Comparison of ENCODE assay signal across 9 mouse cellular contexts in the genomic region with DNA sequence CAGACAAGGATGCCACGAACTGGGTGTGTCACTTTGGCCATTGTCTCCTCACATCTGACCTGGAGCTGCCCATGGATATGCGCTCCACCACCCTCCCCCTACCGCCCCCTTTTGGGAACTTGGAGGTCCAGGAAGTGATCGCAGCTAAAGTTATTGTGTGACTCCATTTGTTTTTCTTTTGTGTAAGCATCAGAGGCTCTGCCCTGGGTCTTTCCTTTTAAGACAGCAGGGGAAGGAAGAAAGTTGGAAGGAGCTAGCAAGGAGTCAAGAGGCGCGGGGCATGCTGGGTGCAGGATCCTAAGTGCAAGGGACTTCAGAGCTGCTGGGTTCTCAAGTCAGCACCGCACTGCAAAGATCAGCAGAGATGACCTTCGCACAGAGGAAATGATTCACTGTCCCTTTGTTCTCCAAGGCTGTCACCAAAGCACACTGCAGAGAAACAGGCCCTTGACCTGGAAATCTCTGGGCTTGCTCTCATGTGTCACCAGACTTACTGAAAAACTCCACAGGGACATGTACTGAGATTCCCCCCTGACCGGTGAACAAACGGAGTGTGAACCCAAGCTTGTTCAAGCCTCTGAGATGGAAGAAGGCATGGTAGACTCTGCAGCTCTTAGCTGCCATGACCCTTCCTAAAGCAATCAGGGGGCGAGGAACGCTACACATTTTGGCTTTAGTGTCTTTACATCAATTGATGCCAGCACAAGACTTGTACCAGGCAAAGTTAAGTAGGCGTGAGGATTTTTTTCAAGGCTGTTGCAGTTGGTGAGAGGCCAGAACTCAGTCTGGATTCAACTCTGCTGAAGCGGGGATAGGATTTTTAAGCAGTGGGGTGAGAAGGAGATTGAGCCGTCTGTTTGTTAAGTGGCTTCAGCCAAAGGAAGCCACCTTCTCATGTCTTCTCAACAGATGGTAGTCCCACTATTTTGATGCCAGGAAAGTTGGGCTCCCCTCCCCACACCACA. TPM values are rescaled to one million over a fixed set of nuclear protein-coding genes. Genes with fewer than 3 reads are reported as not detected.
A peak's percentile ranks its signal among the peaks of the same experiment; 100 is the strongest.
DNase-seq lines count a peak whose midpoint lies in the region; ATAC-seq and TF ChIP-seq lines count a peak whose summit lies in the region.
"Had no signal": no experiment of that assay in that cellular context is flagged by ENCODE, and none has a peak within 500 bp of the region (broad histone marks: within the 10 kb centered on the region; RNA-seq: fewer than 3 reads in every experiment).

No protein-coding gene starts in this region.

- 45% methylated on average over 15 of the region's 15 CpGs for WGBS in lung, embryonic 14.5 days
- 49% methylated on average over 15 of the region's 15 CpGs for WGBS in lung, adult 2 months
- 53% methylated on average over 15 of the region's 15 CpGs for WGBS in forebrain, embryonic 14.5 days
- WGBS in hindbrain, embryonic 16.5 days, result 42% methylated on average over 15 of the region's 15 CpGs
- 65% methylated on average over 15 of the region's 15 CpGs for WGBS in liver, postnatal 0 days (ENCODE audit: insufficient replicate concordance)
- WGBS in stomach, embryonic 16.5 days, result 61% methylated on average over 15 of the region's 15 CpGs

- H3K9me3 ChIP-seq in lung, embryonic 14.5 days (ENCODE audit: low read depth, low read length), result no peaks in the 10 kb centered on the region
- no peaks in the 10 kb centered on the region for H3K9me3 ChIP-seq in forebrain, embryonic 14.5 days (replicated peaks; ENCODE audit: control insufficient read depth, low read length)
- no peaks in the 10 kb centered on the region for H3K9me3 ChIP-seq in hindbrain, embryonic 16.5 days (ENCODE audit: control insufficient read depth, low read length)
- no peaks in the 10 kb centered on the region for H3K9me3 ChIP-seq in liver, postnatal 0 days (ENCODE audit: low read length)
- no peaks in the 10 kb centered on the region for H3K9me3 ChIP-seq in stomach, embryonic 16.5 days (replicated peaks; ENCODE audit: control insufficient read depth, low read length)

- no peak overlapping the region for H3K4me3 ChIP-seq in lung, embryonic 14.5 days (ENCODE audit: low read depth, low read length)
- no peak overlapping the region for H3K4me3 ChIP-seq in lung, adult 2 months (replicated peaks; ENCODE audit: extremely low read depth, low read depth, low read length)
- no peak overlapping the region for H3K4me3 ChIP-seq in forebrain, embryonic 14.5 days (ENCODE audit: low read depth, low read length)
- no peak overlapping the region for H3K4me3 ChIP-seq in hindbrain, embryonic 16.5 days (ENCODE audit: low read length)
- H3K4me3 ChIP-seq in liver, postnatal 0 days (ENCODE audit: low read depth, low read length), result no peak overlapping the region
- H3K4me3 ChIP-seq in stomach, embryonic 16.5 days (replicated peaks; ENCODE audit: low read length), result no peak overlapping the region

- H3K27me3 ChIP-seq in lung, embryonic 14.5 days (ENCODE audit: insufficient read depth, low read length), result no peaks in the 10 kb centered on the region
- H3K27me3 ChIP-seq in forebrain, embryonic 14.5 days (replicated peaks; ENCODE audit: control insufficient read depth, insufficient read depth, low read length), result no peaks in the 10 kb centered on the region
- no peaks in the 10 kb centered on the region for H3K27me3 ChIP-seq in hindbrain, embryonic 16.5 days (replicated peaks; ENCODE audit: control insufficient read depth, insufficient read depth, low read length)
- H3K27me3 ChIP-seq in liver, postnatal 0 days (ENCODE audit: insufficient read depth, low read length), result no peaks in the 10 kb centered on the region
- H3K27me3 ChIP-seq in stomach, embryonic 16.5 days (ENCODE audit: control insufficient read depth, insufficient read depth, low read length), result no peaks in the 10 kb centered on the region

- no peak for TF ChIP-seq POLR2A in lung, adult 2 months (IDR thresholded peaks at IDR 0.05; ENCODE audit: borderline replicate concordance, extremely low read depth, low read depth, low read length)

- no peaks in the 10 kb centered on the region for H3K36me3 ChIP-seq in lung, embryonic 14.5 days (ENCODE audit: insufficient read depth)
- H3K36me3 ChIP-seq in forebrain, embryonic 14.5 days (ENCODE audit: control insufficient read depth, insufficient read depth, low read length), result no peaks in the 10 kb centered on the region
- H3K36me3 ChIP-seq in hindbrain, embryonic 16.5 days (ENCODE audit: control insufficient read depth, insufficient read depth, low read length), result no peaks in the 10 kb centered on the region
- H3K36me3 ChIP-seq in liver, postnatal 0 days (replicated peaks; ENCODE audit: insufficient read depth, low read length), result no peaks in the 10 kb centered on the region
- no peaks in the 10 kb centered on the region for H3K36me3 ChIP-seq in stomach, embryonic 16.5 days (ENCODE audit: control insufficient read depth, insufficient read depth, low read length)

- peak; percentile 64 for DNase-seq in lung, embryonic 14.5 days
- no peak for DNase-seq in lung, adult 2 months
- DNase-seq in forebrain, embryonic 14.5 days (ENCODE audit: low spot score), result no peak
- DNase-seq in liver, postnatal 0 days, result peak; percentile 19

- TF ChIP-seq CTCF in lung, embryonic 14.5 days (IDR thresholded peaks at IDR 0.05; ENCODE audit: low read depth), result peak; percentile 23
- no peak for TF ChIP-seq CTCF in lung, adult 2 months (IDR thresholded peaks at IDR 0.05; ENCODE audit: insufficient read depth, low read length)
- no peak for TF ChIP-seq CTCF in liver, postnatal 0 days (IDR thresholded peaks at IDR 0.05; ENCODE audit: low read depth)

- H3K4me2 ChIP-seq in lung, embryonic 14.5 days, result peak overlapping the region; percentile 46; the same call in 1 of the 2 replicates
- H3K4me2 ChIP-seq in forebrain, embryonic 14.5 days (ENCODE audit: low read length), result peak overlapping the region; percentile 40
- peak overlapping the region; percentile 49 for H3K4me2 ChIP-seq in hindbrain, embryonic 16.5 days (ENCODE audit: low read length)
- H3K4me2 ChIP-seq in liver, postnatal 0 days (ENCODE audit: low read depth, low read length), result no peak overlapping the region
- H3K4me2 ChIP-seq in stomach, embryonic 16.5 days (ENCODE audit: low read depth, low read length), result peak overlapping the region; percentile 40; the same call in 1 of the 2 replicates

- peak; percentile 50 for ATAC-seq in lung, embryonic 14.5 days (ENCODE audit: insufficient read depth)
- no peak for ATAC-seq in forebrain, embryonic 14.5 days
- 0 out of 2 replicates have a peak, but pooled peaks have one; percentile 7 for ATAC-seq in hindbrain, embryonic 16.5 days
- peak; percentile 76 for ATAC-seq in liver, postnatal 0 days
- 0 out of 2 replicates have a peak, but pooled peaks have one; percentile 34 for ATAC-seq in stomach, embryonic 16.5 days (ENCODE audit: insufficient read depth, low FRiP score)
- no peak for ATAC-seq in cerebellum, adult (ENCODE audit: insufficient number of reproducible peaks, low FRiP score, low TSS enrichment)
- ATAC-seq in erythroblast, adult 5-6 weeks (replicated peaks; ENCODE audit: low FRiP score, poor library complexity, severe bottlenecking), result no peak
- ATAC-seq: Patski had no signal

- peak; percentile 21; the same call in 1 of the 2 replicates for TF ChIP-seq EP300 in liver, postnatal 0 days (IDR thresholded peaks at IDR 0.05; ENCODE audit: low read depth)

- H3K4me1 ChIP-seq in lung, embryonic 14.5 days (ENCODE audit: insufficient read depth), result peaks cover 19% of the 10 kb centered on the region
- H3K4me1 ChIP-seq in lung, adult 2 months (ENCODE audit: control insufficient read depth, insufficient read depth, low read length), result 0 out of 2 replicates have a peak, but pooled peaks cover 4% of the 10 kb centered on the region
- H3K4me1 ChIP-seq in forebrain, embryonic 14.5 days (ENCODE audit: control insufficient read depth, insufficient read depth, low read length), result peaks cover 18% of the 10 kb centered on the region
- H3K4me1 ChIP-seq in hindbrain, embryonic 16.5 days (ENCODE audit: control insufficient read depth, insufficient read depth, low read depth, low read length), result peaks cover 21% of the 10 kb centered on the region
- H3K4me1 ChIP-seq in liver, postnatal 0 days (ENCODE audit: insufficient read depth), result peaks cover 10% of the 10 kb centered on the region
- peaks cover 33% of the 10 kb centered on the region for H3K4me1 ChIP-seq in stomach, embryonic 16.5 days (ENCODE audit: control insufficient read depth, insufficient read depth, low read length)

- no peak overlapping the region for H3K9ac ChIP-seq in lung, embryonic 14.5 days
- H3K9ac ChIP-seq in forebrain, embryonic 14.5 days (ENCODE audit: low read length), result no peak overlapping the region
- H3K9ac ChIP-seq in hindbrain, embryonic 16.5 days (ENCODE audit: low read depth, low read length), result no peak overlapping the region; the same call in 1 of the 2 replicates
- H3K9ac ChIP-seq in liver, postnatal 0 days (replicated peaks), result no peak overlapping the region
- peak overlapping the region; percentile 58 for H3K9ac ChIP-seq in stomach, embryonic 16.5 days (ENCODE audit: low read length)

- peak overlapping the region; percentile 89 for H3K27ac ChIP-seq in lung, embryonic 14.5 days (ENCODE audit: low read depth)
- peak overlapping the region; percentile 52 for H3K27ac ChIP-seq in forebrain, embryonic 14.5 days (ENCODE audit: low read depth, low read length)
- peak overlapping the region; percentile 57 for H3K27ac ChIP-seq in hindbrain, embryonic 16.5 days (ENCODE audit: low read depth, low read length)
- peak overlapping the region; percentile 22; the same call in 1 of the 2 replicates for H3K27ac ChIP-seq in liver, postnatal 0 days (ENCODE audit: low read depth)
- H3K27ac ChIP-seq in stomach, embryonic 16.5 days (ENCODE audit: low read length), result peak overlapping the region; percentile 72

RNA-seq across cellular contexts. Expression of gene Ttc30a2, which starts 17.3 kb away (rescaled TPM):
- 0.14 and 0.33 TPM in 2 replicates for polyA plus RNA-seq in lung, embryonic 14.5 days (2014; fragmentation: Nextera tagmentation; extraction: Ambion mirVana)
- 0.33 and 0.60 TPM in 2 replicates for polyA plus RNA-seq in lung, adult 2 months (2012; rRNA removed)
- 0.90 and 1.6 TPM in 2 replicates for polyA plus RNA-seq in forebrain, embryonic 14.5 days (2014; fragmentation: Nextera tagmentation; extraction: Ambion mirVana)
- polyA plus RNA-seq in hindbrain, embryonic 16.5 days (2015; fragmentation: Nextera tagmentation; extraction: Ambion mirVana), result 0.77 and 1.1 TPM in 2 replicates
- 0.22 and 0.26 TPM in 2 replicates for polyA plus RNA-seq in liver, postnatal 0 days (2015; fragmentation: Nextera tagmentation; extraction: Ambion mirVana)
- polyA plus RNA-seq in stomach, embryonic 16.5 days (2015; fragmentation: Nextera tagmentation; extraction: Ambion mirVana), result 0.35 and 0.67 TPM in 2 replicates
- total RNA-seq in erythroblast, adult 5-6 weeks (2015; ENCODE audit: low replicate concordance), result not detected in 2 replicates
- total RNA-seq in erythroblast, adult 5-6 weeks (2017; ENCODE audit: low replicate concordance), result 0.43 TPM in 1 of 2 replicates, not detected in the other

RNA-seq across cellular contexts. Expression of gene Ttc30a1, which starts 21.1 kb away (rescaled TPM):
- 9.0 and 9.4 TPM in 2 replicates for polyA plus RNA-seq in lung, embryonic 14.5 days (2014; fragmentation: Nextera tagmentation; extraction: Ambion mirVana)
- polyA plus RNA-seq in lung, adult 2 months (2012; rRNA removed), result 2.3 and 3.0 TPM in 2 replicates
- polyA plus RNA-seq in forebrain, embryonic 14.5 days (2014; fragmentation: Nextera tagmentation; extraction: Ambion mirVana), result 8.8 and 10.4 TPM in 2 replicates
- polyA plus RNA-seq in hindbrain, embryonic 16.5 days (2015; fragmentation: Nextera tagmentation; extraction: Ambion mirVana), result 8.9 and 9.2 TPM in 2 replicates
- 1.0 and 1.1 TPM in 2 replicates for polyA plus RNA-seq in liver, postnatal 0 days (2015; fragmentation: Nextera tagmentation; extraction: Ambion mirVana)
- polyA plus RNA-seq in stomach, embryonic 16.5 days (2015; fragmentation: Nextera tagmentation; extraction: Ambion mirVana), result 7.2 and 7.6 TPM in 2 replicates
- 0.42 TPM in 1 of 2 replicates, not detected in the other for total RNA-seq in erythroblast, adult 5-6 weeks (2015; ENCODE audit: low replicate concordance)
- total RNA-seq in erythroblast, adult 5-6 weeks (2017; ENCODE audit: low replicate concordance), result 0.17 and 1.7 TPM in 2 replicates

RNA-seq across cellular contexts. Expression of gene Ttc30b, which starts 22.3 kb away (rescaled TPM):
- polyA plus RNA-seq in lung, embryonic 14.5 days (2014; fragmentation: Nextera tagmentation; extraction: Ambion mirVana), result 10.1 and 13.1 TPM in 2 replicates
- 15.7 and 17.5 TPM in 2 replicates for polyA plus RNA-seq in lung, adult 2 months (2012; rRNA removed)
- 20.8 and 21.6 TPM in 2 replicates for polyA plus RNA-seq in forebrain, embryonic 14.5 days (2014; fragmentation: Nextera tagmentation; extraction: Ambion mirVana)
- 23.0 and 23.3 TPM in 2 replicates for polyA plus RNA-seq in hindbrain, embryonic 16.5 days (2015; fragmentation: Nextera tagmentation; extraction: Ambion mirVana)
- 1.5 and 1.6 TPM in 2 replicates for polyA plus RNA-seq in liver, postnatal 0 days (2015; fragmentation: Nextera tagmentation; extraction: Ambion mirVana)
- polyA plus RNA-seq in stomach, embryonic 16.5 days (2015; fragmentation: Nextera tagmentation; extraction: Ambion mirVana), result 12.3 and 13.7 TPM in 2 replicates
- total RNA-seq in erythroblast, adult 5-6 weeks (2015; ENCODE audit: low replicate concordance), result 0.84 TPM in 1 of 2 replicates, not detected in the other
- total RNA-seq in erythroblast, adult 5-6 weeks (2017; ENCODE audit: low replicate concordance), result 0.84 TPM in 1 of 2 replicates, not detected in the other

Comparison
In these comparisons a context has a peak if more than half of its experiments do, and no peak if none do; other contexts are left out.
1. DNase-seq: peak in lung, embryonic 14.5 days (single experiment) and liver, postnatal 0 days (single experiment); none in lung, adult 2 months (single experiment) and forebrain, embryonic 14.5 days (single experiment).
2. ATAC-seq: peak in lung, embryonic 14.5 days (single experiment), hindbrain, embryonic 16.5 days (single experiment), liver, postnatal 0 days (single experiment) and stomach, embryonic 16.5 days (single experiment); none in forebrain, embryonic 14.5 days (single experiment), cerebellum, adult (single experiment) and erythroblast, adult 5-6 weeks (single experiment).
3. H3K27ac ChIP-seq: peak in every context shown above with its lines; median percentile 89 in lung, embryonic 14.5 days; 72 in stomach, embryonic 16.5 days; 57 in hindbrain, embryonic 16.5 days; 52 in forebrain, embryonic 14.5 days; 22 in liver, postnatal 0 days.